Mouse (Mus musculus): ENCODE measurements around the gene Slc11a2.

Slc11a2 gene

GRCm38 (mm10) chr15:100424396-100425122 is at the start of gene Slc11a2:
Slc11a2 (minus strand) TSS chr15:100425072.
- no peak for DNase-seq

DNA sequence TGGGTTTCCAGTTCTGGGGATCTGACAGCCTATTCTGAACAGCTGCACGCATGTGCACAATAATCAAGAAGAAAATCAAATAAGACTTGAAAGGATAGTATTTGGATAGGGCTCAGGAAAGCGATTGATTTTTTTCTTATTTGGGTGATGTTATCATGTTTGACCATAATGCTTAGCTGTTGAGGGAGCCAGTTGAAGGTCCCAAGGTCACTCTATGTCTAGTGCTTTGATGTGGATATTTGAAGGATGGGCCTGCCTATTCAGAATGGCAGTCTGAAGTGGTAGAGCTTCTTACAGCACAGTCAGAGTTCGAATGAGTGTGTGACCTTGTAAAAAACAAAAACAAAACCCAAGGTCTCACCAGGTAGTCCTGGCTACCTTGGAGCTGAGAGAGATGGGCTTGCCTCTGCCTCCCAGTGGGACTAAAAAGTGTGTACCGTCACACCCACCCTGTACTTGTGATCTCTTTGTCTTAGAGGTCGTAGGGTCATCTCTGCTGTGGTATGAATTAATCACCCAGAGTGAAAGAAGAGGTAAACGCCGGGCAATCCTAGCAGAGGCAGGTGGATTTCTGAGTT is 49.1 kb upstream of the Slc11a2 start:
- no peak for DNase-seq

GRCm38 (mm10) chr15:100470037-100470436 is 45.2 kb upstream of the Slc11a2 start:
- DNase-seq, result no peak

GRCm38 (mm10) chr15:100469189-100469545 is 44.3 kb upstream of the Slc11a2 start:
- no peak for DNase-seq

- DNase-seq, result peak; percentile 93
These were observed 43.7 kb upstream of the Slc11a2 start, which contains the start of gene Letmd1 for GRCm38 (mm10) chr15:100468295-100469188. Letmd1 (plus strand) TSS chr15:100469023.

GRCm38 (mm10) chr15:100467738-100468137 is 42.9 kb upstream of the Slc11a2 start:
- no peak for DNase-seq

DNA sequence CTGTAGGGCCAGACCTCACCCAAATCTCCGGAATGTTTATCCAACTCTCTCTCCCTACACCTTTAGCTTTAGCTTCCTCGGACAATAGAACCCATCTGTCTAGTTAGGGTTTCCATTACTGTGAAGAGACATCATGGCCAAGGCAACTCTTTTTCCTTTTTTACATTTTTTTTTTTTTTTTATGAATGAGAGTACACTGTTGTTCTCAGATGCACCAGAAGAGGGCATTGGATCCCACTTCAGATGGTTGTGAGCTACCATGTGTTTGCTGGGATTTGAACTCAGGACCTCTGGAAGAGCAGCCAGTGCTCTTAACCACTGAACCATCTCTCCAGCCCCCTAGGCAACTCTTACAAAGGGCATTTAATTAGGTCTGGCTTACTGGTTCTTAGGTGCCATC is 40.6 kb upstream of the Slc11a2 start:
- no peak for DNase-seq

- DNase-seq, result peak; percentile 80
These were observed 38.8 kb upstream of the Slc11a2 start for GRCm38 (mm10) chr15:100463712-100464111.

DNA sequence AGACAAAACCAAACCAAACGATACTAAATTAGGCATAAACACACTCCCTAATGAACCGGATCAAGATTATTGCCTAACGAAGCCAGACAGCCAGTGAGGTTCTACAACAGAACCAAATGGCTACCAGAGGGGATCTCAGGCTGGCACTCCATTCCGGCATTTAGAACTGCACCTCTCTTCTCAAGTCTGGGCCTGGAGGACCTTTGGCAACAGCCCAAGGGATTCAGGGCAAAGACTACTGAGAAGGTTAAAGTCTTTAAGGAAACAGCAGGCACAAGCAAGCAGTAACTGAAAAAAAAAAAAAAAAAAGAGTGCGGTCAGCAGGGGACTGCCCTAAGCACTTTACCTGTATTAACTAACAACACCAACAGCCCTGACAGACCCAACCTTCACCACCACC is 37.2 kb upstream of the Slc11a2 start:
- DNase-seq, result no peak

DNA sequence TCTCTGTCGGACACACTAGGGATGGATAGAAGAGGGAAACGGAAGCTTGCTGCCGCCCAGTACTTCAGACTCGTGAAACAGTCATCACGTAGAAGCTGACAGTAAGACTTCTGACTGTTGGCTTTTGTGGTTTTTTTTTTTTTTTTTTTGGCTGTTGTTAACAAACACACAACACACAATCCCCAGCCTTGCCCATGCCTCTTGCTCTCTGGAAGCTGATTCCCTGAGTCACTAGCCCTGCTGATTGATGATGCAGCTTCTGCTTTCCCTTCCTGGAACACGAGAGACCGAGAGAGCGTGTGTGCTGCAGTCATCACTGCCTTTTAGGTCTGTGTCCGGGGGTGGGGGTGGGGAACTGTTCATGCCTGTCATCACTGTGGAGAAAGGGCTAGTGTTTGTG is 36.8 kb upstream of the Slc11a2 start:
- DNase-seq, result no peak

- DNase-seq, result peak; percentile 68
These were observed 36.1 kb upstream of the Slc11a2 start for GRCm38 (mm10) chr15:100460942-100461341.

DNA sequence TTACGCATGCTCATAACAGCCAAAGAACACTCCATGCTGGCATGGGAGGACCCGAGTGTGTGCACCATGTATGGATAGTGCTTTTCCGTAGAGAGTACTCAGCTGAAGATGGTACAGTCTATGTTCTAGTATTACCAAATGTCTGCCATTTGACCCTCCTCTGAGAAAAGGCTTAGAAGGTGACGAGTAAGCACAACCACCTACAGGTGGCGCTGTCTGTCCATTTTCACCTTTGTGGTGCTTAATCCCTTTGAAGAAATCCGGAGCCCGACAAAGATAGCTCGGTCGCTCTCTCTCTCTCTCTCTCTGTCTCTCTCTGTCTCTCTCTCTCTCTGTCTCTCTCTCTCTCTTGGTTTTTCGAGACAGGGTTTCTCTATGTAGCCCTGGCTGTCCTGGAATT is 33.2 kb upstream of the Slc11a2 start:
- DNase-seq, result peak; percentile 72

GRCm38 (mm10) chr15:100457340-100457739 is 32.5 kb upstream of the Slc11a2 start:
- DNase-seq, result peak; percentile 82

DNA sequence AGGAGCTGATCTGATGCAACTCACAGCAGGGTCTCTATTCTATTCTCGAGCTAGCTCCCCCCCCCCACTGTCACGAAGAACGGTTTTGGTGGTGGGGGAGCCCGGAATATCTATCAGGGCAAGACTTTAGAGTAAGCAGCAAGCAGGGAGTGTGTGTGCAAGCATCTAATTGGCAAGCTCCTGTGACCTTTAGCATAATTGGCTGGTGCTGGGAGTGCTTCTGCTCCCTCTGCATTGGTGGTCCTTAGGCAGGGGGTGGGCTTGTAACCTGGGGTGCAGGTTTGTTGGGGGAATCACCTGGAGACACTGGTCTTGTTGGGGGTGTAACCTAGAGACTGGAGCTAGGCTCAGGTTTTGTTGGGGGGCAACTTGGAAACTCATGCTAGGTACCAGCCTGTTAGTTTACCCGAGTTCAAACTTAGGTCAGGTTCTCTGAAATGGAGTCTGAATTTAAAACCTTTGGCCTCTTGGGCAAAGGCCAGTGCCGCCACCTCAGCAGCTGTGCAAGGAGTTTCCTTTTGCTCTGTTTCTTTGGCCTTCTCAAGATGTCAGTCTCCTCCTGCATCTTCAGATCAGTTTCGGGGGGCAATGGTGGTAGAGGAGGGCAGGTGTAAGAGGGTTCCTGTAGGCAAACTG is 31.6 kb upstream of the Slc11a2 start:
- no peak for DNase-seq

DNA sequence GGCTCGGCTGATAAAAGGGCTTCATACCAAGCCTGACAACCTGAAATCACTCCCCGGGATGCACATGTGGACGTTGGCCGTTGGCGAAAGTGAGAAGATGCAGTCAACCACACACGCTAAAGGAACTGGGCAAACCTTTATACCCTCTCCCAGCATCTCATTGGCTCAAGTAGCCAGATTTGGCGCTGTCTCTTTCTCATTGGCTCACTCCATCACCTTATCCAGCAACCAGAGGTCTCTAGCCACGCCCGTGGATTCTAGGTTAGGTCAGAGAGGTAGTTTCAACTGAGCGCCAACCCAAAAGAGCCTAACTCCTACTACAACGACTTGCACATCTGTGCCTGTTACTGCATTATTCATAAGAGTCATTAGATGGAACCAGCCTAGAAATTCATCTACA is 27.6 kb upstream of the Slc11a2 start:
- no peak for DNase-seq

DNA sequence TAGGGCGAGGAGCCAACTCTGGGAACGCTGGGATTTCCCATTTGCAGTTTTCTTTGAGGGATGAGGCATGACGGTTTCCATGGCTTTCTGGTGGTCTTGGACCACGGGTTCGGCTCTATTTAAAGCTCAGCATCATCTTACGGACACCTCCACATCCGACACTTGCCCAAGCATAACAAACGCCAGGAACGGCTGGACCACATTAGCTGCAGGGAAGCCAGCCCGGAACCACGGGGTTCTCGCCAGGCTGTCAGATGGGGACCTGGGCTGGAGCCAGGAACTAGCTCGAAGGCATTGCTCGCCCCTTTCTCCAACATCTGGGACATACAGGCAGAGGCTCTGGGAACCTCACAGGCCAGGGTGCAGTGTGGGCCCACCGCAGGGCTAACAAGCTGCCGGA is 26.4 kb upstream of the Slc11a2 start:
- no peak for DNase-seq

- no peak for DNase-seq
These were observed 24.6 kb upstream of the Slc11a2 start for GRCm38 (mm10) chr15:100449495-100449894.

- no peak for DNase-seq
These were observed 23.7 kb upstream of the Slc11a2 start for GRCm38 (mm10) chr15:100448572-100448971.

DNA sequence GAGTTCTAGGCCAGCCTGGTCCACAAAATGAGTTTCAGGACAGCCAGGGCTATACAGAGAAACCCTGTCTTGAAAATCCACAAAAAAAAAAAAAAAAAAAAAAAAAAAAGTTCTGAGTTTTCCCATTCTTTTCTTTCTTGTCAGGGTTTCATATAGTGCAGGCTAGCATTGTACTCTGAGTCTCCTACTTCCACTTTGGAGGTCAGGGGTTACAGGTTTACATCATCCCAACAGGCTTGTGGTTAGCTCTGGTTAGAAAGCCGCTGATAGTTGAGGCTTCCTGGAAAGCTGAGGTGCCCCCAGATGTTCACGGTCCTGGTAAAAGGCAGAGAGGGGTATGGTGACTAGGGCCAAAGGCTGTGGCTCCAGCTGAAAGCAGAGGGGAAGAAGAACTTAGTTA is 22.0 kb upstream of the Slc11a2 start:
- no peak for DNase-seq

GRCm38 (mm10) chr15:100443126-100443922 is 18.5 kb upstream of the Slc11a2 start:
- peak; percentile 91 for DNase-seq

DNA sequence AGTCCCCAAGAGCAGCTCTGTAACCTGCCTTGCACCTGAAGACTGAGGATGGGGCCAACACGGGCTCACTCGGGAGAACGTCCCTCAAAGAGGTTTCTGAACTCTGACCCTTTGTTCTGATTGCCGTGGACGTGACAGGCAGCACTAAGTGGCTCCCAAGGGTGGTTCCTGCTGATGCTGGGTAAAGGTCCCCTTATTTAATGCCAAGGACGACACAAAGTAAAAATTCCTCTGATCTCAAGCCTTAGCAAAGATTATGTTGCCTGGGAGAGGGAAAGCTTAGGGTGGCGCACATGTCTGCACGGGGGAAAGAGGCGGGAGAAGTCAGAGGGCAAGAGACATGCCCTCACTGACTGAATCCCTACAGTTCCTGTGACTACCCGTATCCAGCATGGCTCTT is 11.6 kb upstream of the Slc11a2 start:
- DNase-seq, result no peak

DNA sequence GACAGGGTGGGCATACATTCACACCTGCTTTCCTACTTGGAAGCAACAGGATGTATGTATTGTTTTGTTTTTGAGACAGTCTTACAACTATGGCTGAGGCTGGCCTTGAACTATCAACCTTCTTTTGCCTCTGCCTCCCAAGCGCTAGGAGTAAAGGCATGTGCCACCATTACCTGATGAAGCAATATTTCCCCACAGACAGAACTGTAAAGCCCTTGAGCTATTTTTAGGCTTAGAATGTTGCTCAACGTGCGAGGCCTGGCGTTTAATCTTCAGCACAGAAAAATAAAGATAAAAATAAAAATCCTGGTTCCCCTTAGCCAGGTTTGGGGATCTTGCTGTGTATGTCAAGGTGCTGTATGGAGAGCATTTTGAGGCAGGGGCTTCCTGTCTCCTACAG is 11.2 kb upstream of the Slc11a2 start:
- no peak for DNase-seq

Measured in thymus, postnatal 14 days (tissue).